Mouse (Mus musculus): ENCODE data around the gene Xirp1.

DNA sequence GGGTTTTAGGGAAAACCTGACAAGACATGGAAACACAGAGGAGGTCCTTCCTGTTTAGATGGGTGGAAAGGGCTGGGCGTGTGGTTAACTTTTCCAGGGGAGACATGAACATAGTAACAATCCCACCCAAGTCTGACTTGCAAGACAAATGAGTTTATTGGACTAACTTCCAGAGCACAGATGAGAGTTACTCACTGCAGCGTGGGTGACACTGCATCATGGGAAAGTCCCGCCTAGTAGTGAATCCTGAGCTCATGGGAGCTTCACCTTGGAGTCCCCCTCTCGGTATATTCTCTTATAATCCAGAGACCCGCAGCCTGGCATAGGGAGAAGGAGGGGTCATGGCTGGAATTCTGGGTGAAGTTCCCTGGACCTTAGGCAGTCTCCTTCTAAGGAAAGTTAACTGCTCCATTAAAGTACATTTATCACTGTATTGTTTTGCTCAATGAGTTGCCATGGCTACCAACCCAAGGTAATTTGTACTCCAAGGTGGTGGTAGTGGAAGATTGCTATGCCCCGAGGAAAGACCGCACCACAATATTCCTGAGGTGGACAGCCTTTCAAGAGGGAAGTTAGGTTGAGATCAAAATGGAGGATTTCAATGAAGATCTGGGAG is 14.1 kb downstream of the Xirp1 start:
- TF ChIP-seq POLR2A (IDR thresholded peaks at IDR 0.05; ENCODE audit: low read depth, low read length): no peak
- no peak for TF ChIP-seq CTCF (conservative IDR thresholded peaks at IDR 0.05 in 1 of 2, IDR thresholded peaks at IDR 0.05 in 1 of 2; ENCODE audit: low read depth in 2 of 2, low read length in 2 of 2)
- no peak for TF ChIP-seq CHD2 (IDR thresholded peaks at IDR 0.05; ENCODE audit: low read length)
- no peak for TF ChIP-seq ZKSCAN1 (IDR thresholded peaks at IDR 0.05; ENCODE audit: borderline replicate concordance, low read depth, low read length)
- no peak for TF ChIP-seq E2F4 (IDR thresholded peaks at IDR 0.05; ENCODE audit: insufficient replicate concordance, low read depth, low read length)
- TF ChIP-seq NRF1 (IDR thresholded peaks at IDR 0.05; ENCODE audit: low read depth, low read length): no peak
- no peak for TF ChIP-seq EP300 (IDR thresholded peaks at IDR 0.05; ENCODE audit: low read length)
- no peak for TF ChIP-seq MAFK (IDR thresholded peaks at IDR 0.05; ENCODE audit: insufficient replicate concordance, low read length)
- no peak for TF ChIP-seq USF1 (IDR thresholded peaks at IDR 0.05; ENCODE audit: low read depth, low read length)
